Mouse (Mus musculus): ENCODE results near the gene Clk2. TPM values are rescaled to one million over a fixed set of nuclear protein-coding genes. Genes with fewer than 3 reads are reported as not detected.
"Not testable (repeated sequence)": the region's sequence is repeated elsewhere in the genome, so short reads cannot be mapped to it uniquely, and the experiment has no call there.

The Clk2 gene
- polyA plus RNA-seq, 1 experiment from 2014 or later = 14.2 TPM

DNA sequence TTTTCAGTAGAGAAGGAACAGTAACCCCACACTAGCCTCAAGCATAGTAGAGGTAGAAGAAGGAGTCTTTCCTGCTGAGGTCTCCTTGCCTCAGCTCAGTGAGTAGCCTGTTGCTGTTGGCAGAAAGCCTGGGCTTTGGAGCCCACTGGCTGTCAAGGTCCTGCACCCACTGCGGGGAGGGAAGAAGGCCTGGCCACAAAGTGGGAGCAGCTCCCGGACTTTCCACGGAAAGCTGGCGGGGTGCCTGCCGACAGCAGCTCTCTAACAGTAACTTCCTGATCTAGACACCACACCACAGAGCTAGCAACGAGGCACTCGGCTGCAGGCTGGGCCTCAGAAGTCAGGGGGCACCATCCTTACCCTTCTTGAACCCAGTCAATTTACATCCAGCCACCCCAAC lies 46.1 kb downstream of the Clk2 start:
- Histone ChIP-seq H3K4me1 (replicated peaks) (peaks cover 36% of the 10 kb centered on the region), H3K4me2 (no peak overlapping the region), H3K36me3 (peaks cover 48% of the 10 kb centered on the region), H3K9me3 (replicated peaks) (no peaks in the 10 kb centered on the region), H3K27ac (peak overlapping the region; percentile 46), H3K27me3 (no peaks in the 10 kb centered on the region), H3K9ac (no peak overlapping the region), H3K4me3 (no peak overlapping the region)
- WGBS = 60% methylated on average over 7 of the region's 7 CpGs
- ATAC-seq (replicated peaks; ENCODE audit: insufficient number of reproducible peaks, insufficient read depth, low FRiP score, low read depth) = no peak

DNA sequence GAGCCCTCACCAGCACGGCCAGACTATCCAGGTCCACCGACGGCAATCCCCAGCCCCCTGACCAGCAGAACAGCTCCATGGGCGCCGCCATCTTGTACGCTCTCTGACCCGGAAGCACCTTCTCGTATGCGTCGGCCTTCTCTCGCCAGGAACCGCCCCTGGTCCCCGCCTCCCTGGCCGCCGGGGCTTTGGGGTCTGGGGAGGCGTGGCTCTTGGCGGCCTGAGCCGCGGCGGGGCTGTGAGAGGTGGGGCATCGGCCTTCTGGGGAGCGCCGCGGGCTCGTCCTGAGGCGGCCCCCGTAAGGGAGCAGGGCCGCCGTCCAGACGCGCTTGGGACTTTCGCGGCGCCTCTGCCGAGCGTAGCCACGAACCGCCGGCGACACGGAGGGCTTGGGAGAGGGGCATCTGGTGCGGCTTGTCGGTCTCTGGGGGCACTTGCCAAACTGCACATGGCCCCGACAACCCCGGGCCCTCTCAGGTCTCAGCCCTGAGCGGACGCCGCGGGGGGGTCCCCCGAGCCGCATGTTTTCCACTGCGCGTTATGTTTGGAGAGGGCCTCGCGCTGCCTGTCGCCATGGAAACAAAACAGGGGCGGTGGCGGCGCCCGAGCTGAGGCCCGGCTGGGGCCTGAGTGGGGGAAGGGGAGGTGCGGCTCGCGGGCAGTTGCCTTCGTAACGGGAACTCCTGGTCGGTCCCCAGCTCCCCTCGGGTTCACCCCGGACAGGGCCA lies 49.4 kb downstream of the Clk2 start:
- H3K4me2 ChIP-seq = peak overlapping the region; percentile 92
- peak overlapping the region; percentile 98 for H3K27ac ChIP-seq
- peak overlapping the region; percentile 92 for H3K4me3 ChIP-seq
- H3K9ac ChIP-seq = peak overlapping the region; percentile 74
- WGBS = under 1% methylated on average over 68 of the region's 69 CpGs
- H3K36me3 ChIP-seq = peaks cover 17% of the 10 kb centered on the region
- ATAC-seq (replicated peaks; ENCODE audit: insufficient number of reproducible peaks, insufficient read depth, low FRiP score, low read depth) = peak; percentile 93
- no peaks in the 10 kb centered on the region for H3K27me3 ChIP-seq
- H3K4me1 ChIP-seq (replicated peaks) = peaks cover 40% of the 10 kb centered on the region
- H3K9me3 ChIP-seq (replicated peaks) = no peaks in the 10 kb centered on the region

DNA sequence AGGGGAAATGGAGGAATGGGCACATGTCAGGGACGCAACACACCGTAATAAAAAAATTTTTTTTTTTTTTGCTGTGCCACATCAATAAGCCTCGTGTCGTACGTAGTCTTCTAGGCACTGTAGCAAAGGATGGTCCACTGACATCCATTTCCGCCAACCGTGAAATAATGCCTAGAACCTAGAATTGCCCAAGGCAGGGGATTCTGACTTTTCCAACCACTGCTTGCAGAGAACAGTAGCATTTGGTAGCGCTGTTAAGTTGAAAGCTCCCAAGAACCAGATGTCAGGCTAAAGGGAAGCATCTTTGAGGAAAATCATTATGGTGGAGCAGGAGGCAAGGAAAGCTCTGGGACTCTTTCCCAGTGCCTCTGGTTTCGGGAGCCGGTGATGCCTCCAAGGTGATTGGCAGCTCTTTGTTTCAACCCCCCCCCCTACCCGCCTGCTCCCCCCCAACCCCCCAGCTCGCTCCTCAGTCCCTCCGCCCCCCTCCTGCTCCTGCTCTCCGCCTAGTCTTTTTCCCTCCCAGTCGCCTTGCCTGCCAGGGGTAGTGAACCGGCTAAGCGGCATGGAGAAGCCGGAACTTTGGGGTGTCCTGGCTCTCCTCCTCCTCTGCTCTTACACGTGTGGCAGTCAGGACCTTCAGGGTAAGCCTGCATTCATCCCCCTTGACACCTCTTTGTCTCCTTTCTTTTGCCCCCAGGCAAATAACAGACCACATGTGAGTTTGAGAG lies 50.3 kb downstream of the Clk2 start, which contains the start of gene Thbs3:
Gene Thbs3 (plus strand): TSS at position 500 of the 731 bp plus-strand sequence.
- peaks cover 8% of the 10 kb centered on the region; the same call in 1 of the 2 replicates for H3K36me3 ChIP-seq
- H3K27me3 ChIP-seq = no peaks in the 10 kb centered on the region
- peak within 1 kb of the TSS; percentile 92 for H3K4me3 ChIP-seq
- peak within 1 kb of the TSS; percentile 98 for H3K27ac ChIP-seq
- ATAC-seq (replicated peaks; ENCODE audit: insufficient number of reproducible peaks, insufficient read depth, low FRiP score, low read depth) = no peak
- WGBS = 2% methylated on average over 18 of the region's 19 CpGs
- no peaks in the 10 kb centered on the region for H3K9me3 ChIP-seq (replicated peaks)
- H3K4me2 ChIP-seq = peak within 1 kb of the TSS; percentile 92
- H3K9ac ChIP-seq = peak within 1 kb of the TSS; percentile 74
- H3K4me1 ChIP-seq (replicated peaks) = peaks cover 36% of the 10 kb centered on the region

DNA sequence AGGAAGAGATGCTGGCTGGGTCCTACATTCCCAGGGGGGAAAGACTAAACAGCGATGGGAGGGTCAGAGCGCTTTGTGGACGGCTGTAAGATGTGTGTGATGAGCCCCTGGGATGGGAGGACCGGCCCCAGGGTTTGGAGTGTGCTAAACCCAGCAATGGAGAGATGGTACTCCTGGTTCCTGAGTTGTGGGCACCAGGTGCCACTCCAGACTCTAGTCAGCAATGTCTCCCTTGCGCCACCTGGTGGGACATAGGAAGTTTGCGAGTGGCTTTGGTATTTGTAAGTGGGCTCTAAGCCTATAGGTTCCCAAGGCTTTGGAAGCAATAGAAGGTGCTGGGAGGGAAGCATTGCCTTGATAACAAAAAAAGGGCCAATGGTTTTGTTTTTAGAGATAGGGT lies 51.3 kb downstream of the Clk2 start:
- Histone ChIP-seq H3K27ac (peak overlapping the region; percentile 98; the same call in 1 of the 2 replicates), H3K4me1 (replicated peaks) (peaks cover 33% of the 10 kb centered on the region), H3K4me2 (peak overlapping the region; percentile 92), H3K27me3 (no peaks in the 10 kb centered on the region), H3K4me3 (peak overlapping the region; percentile 92), H3K9me3 (replicated peaks) (no peaks in the 10 kb centered on the region), H3K9ac (peak overlapping the region; percentile 12; the same call in 1 of the 2 replicates), H3K36me3 (no peaks in the 10 kb centered on the region)
- no peak for ATAC-seq (replicated peaks; ENCODE audit: insufficient number of reproducible peaks, insufficient read depth, low FRiP score, low read depth)
- WGBS = 1% methylated on average over 6 of the region's 6 CpGs

DNA sequence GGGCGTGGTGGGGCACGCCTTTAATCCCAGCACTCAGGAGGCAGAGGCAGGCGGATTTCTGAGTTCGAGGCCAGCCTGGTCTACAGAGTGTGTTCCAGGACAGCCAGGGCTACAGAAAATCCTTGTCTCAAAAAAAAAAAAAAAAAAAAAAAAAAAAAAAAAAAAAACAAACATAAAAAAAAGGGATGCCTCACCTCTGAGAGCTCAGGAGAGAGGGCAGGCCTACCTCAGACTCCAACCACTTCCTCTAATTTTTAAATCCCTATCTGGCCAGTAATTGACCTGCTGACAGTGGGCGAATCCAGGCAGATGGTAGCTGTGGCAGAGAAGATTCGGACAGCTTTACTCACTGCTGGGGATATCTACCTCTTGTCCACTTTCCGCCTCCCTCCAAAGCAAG lies 51.8 kb downstream of the Clk2 start:
- H3K9me3 ChIP-seq (replicated peaks); H3K27ac ChIP-seq; H3K4me3 ChIP-seq; H3K36me3 ChIP-seq; ATAC-seq (replicated peaks; ENCODE audit: insufficient number of reproducible peaks, insufficient read depth, low FRiP score, low read depth); H3K27me3 ChIP-seq; H3K9ac ChIP-seq: not testable (repeated sequence)
- Histone ChIP-seq H3K4me2 (peak overlapping the region; percentile 92; the same call in 1 of the 2 replicates), H3K4me1 (replicated peaks) (peaks cover 32% of the 10 kb centered on the region)
- WGBS = 71% methylated on average over 7 of the region's 7 CpGs

DNA sequence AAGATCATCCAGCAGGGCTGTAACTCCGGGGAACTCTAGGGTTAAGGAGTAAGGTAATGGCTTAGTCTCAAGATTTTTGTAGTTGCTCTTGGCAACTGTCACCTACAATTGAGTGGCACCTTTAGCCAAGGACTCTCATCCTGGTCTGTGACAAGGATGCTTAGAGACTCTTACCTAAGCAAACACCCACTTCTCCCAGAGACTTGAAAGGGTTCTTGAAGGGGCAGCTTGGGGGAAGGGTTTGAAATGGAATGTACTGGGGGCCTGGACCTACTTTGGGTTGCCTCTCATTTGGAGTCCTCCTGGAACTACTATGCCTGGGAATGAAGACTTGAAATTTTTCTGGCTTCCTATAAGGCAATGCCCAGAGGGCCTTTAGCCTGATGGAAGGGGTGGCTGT lies 53.7 kb downstream of the Clk2 start:
- H3K4me3 ChIP-seq = no peak overlapping the region
- H3K4me1 ChIP-seq (replicated peaks) = peaks cover 19% of the 10 kb centered on the region
- no peak overlapping the region for H3K4me2 ChIP-seq
- no peaks in the 10 kb centered on the region for H3K9me3 ChIP-seq (replicated peaks)
- no peaks in the 10 kb centered on the region for H3K27me3 ChIP-seq
- H3K27ac ChIP-seq = no peak overlapping the region
- H3K9ac ChIP-seq = no peak overlapping the region
- ATAC-seq (replicated peaks; ENCODE audit: insufficient number of reproducible peaks, insufficient read depth, low FRiP score, low read depth) = no peak
- H3K36me3 ChIP-seq = no peaks in the 10 kb centered on the region
- 79% methylated on average over 1 of the region's 1 CpGs for WGBS

DNA sequence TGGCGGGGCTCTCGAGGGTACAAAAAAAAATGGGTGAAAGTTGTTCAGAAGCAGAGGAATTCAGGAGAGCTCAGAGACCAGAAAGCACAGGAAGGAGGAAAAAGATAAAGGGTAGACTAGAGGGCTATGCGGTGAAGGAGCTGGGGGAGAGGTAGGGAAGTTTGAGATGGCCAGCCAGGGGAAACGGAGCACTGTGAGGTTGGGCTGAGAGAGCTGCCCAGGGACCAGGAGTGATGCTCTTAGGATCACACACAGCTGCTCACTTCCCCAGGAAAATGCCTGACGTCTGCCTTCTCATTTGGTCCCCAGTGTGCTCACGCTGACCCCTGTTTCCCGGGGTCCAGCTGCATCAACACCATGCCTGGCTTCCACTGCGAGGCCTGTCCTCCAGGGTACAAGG lies 55.0 kb downstream of the Clk2 start:
- no peak overlapping the region for H3K4me2 ChIP-seq
- no peak for ATAC-seq (replicated peaks; ENCODE audit: insufficient number of reproducible peaks, insufficient read depth, low FRiP score, low read depth)
- WGBS = 13% methylated on average over 8 of the region's 8 CpGs

DNA sequence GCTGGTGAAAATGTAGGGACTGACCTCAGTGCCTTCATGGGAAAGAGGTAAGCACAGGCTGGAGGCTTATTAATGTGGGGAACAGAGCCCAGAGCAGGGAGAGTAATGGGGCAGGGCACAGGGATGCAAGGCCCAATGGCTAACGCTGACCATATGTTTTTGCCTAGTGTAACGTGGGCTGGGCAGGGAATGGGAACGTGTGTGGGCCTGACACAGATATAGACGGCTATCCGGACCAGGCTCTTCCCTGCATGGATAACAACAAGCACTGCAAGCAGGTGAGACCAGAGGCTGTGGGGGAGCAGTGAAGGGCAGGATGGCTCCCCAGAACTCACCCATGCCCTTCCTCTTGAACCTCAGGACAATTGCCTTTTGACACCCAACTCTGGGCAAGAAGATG lies 56.6 kb downstream of the Clk2 start:
- no peaks in the 10 kb centered on the region for H3K9me3 ChIP-seq (replicated peaks)
- no peak overlapping the region for H3K27ac ChIP-seq
- H3K4me1 ChIP-seq (replicated peaks) = peaks cover under 1% of the 10 kb centered on the region
- no peak overlapping the region for H3K4me2 ChIP-seq
- peaks cover 13% of the 10 kb centered on the region for H3K27me3 ChIP-seq
- no peak overlapping the region for H3K4me3 ChIP-seq
- no peak for ATAC-seq (replicated peaks; ENCODE audit: insufficient number of reproducible peaks, insufficient read depth, low FRiP score, low read depth)
- H3K36me3 ChIP-seq = no peaks in the 10 kb centered on the region
- no peak overlapping the region for H3K9ac ChIP-seq
- WGBS = 78% methylated on average over 5 of the region's 5 CpGs

More for the DNA sequence above, 55.0 kb downstream of the Clk2 start:
- no peak overlapping the region for H3K4me3 ChIP-seq
- no peaks in the 10 kb centered on the region for H3K9me3 ChIP-seq (replicated peaks)
- peaks cover 17% of the 10 kb centered on the region for H3K4me1 ChIP-seq (replicated peaks)
- H3K36me3 ChIP-seq = no peaks in the 10 kb centered on the region
- H3K27ac ChIP-seq = no peak overlapping the region
- H3K9ac ChIP-seq = no peak overlapping the region
- no peaks in the 10 kb centered on the region for H3K27me3 ChIP-seq

DNA sequence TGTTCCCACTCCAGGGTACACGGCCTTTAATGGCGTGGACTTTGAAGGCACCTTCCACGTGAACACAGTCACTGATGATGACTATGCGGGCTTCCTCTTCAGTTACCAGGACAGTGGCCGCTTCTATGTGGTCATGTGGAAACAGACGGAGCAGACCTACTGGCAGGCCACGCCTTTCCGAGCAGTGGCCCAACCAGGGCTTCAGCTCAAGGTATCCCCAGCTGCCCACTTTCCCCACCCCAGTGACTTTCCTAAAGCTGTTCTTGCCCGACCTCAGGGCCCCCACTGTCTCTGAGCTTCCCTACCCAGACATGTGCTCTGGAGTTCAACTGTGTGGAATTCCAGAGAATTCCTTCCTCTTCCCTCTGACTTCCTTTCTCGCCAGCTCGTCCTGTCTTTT lies 60.2 kb downstream of the Clk2 start:
- no peak overlapping the region for H3K27ac ChIP-seq
- H3K9ac ChIP-seq = no peak overlapping the region
- H3K36me3 ChIP-seq = no peaks in the 10 kb centered on the region
- H3K9me3 ChIP-seq (replicated peaks) = no peaks in the 10 kb centered on the region
- no peak overlapping the region for H3K4me2 ChIP-seq
- no peak for ATAC-seq (replicated peaks; ENCODE audit: insufficient number of reproducible peaks, insufficient read depth, low FRiP score, low read depth)
- H3K27me3 ChIP-seq = peaks cover 22% of the 10 kb centered on the region
- H3K4me3 ChIP-seq = no peak overlapping the region
- H3K4me1 ChIP-seq (replicated peaks) = peaks cover 17% of the 10 kb centered on the region
- 71% methylated on average over 11 of the region's 11 CpGs for WGBS

DNA sequence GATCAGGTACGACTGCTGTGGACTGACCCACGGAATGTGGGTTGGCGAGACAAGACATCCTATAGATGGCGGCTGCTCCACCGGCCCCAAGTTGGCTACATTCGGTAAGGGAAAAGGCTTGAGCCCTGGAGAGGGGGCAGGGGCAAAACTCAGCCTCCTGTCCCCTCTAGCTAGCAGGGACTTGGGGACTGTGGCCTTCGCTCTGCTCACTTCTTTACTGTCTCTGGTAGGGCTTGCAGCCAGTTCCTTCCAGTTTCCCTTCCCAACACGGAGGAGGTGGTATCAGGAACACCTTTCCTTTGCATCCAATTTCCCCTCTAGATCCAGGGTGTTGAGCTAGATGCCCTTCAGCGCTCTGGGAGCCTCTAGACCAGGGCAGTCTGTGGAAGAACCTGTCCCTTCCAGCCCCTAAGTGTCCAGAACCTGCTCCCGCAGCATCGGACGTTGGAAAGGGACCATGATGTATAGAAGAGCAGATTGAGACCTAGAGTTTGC lies 60.8 kb downstream of the Clk2 start:
- H3K4me1 ChIP-seq (replicated peaks) = peaks cover 17% of the 10 kb centered on the region
- 63% methylated on average over 12 of the region's 12 CpGs for WGBS
- no peak overlapping the region for H3K27ac ChIP-seq
- H3K36me3 ChIP-seq = no peaks in the 10 kb centered on the region
- H3K9me3 ChIP-seq (replicated peaks) = no peaks in the 10 kb centered on the region
- ATAC-seq (replicated peaks; ENCODE audit: insufficient number of reproducible peaks, insufficient read depth, low FRiP score, low read depth) = no peak
- no peak overlapping the region for H3K4me3 ChIP-seq
- peak overlapping the region; percentile 17; the same call in 1 of the 2 replicates for H3K4me2 ChIP-seq
- peaks cover 28% of the 10 kb centered on the region for H3K27me3 ChIP-seq
- no peak overlapping the region for H3K9ac ChIP-seq

DNA sequence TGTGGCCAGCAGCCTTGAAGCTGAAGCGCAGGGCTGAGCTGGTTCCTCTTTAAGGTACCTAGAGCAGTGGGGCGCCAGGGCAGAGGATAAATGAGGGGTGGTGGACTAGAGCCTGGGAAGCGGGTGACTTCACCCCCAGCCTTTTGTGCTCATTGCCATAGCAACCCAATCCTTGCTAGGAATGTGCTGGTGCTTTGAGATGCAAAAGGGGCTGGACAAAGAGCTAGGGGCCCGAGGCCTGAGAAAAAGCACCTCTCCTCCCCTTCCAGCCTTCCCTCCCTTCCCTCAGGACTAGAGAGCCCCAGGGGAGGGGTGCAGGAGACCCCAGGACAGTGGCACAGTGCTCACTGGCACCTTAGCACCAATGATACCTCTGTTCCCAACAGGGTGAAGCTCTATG lies 61.3 kb downstream of the Clk2 start:
- H3K4me3 ChIP-seq = no peak overlapping the region
- H3K4me1 ChIP-seq (replicated peaks) = peaks cover 17% of the 10 kb centered on the region
- no peak for ATAC-seq (replicated peaks; ENCODE audit: insufficient number of reproducible peaks, insufficient read depth, low FRiP score, low read depth)
- peak overlapping the region; percentile 17; the same call in 1 of the 2 replicates for H3K4me2 ChIP-seq
- H3K36me3 ChIP-seq = no peaks in the 10 kb centered on the region
- H3K9ac ChIP-seq = no peak overlapping the region
- no peaks in the 10 kb centered on the region for H3K9me3 ChIP-seq (replicated peaks)
- peaks cover 32% of the 10 kb centered on the region for H3K27me3 ChIP-seq
- H3K27ac ChIP-seq = no peak overlapping the region
- WGBS = 60% methylated on average over 4 of the region's 4 CpGs
